Mouse (Mus musculus) embryonic fibroblast, embryonic 13.5 days (primary cell): ENCODE measurements around the gene Rbm20.

Experiments
- CTCF ChIP-seq: IDR thresholded peaks from 2 replicates; pipeline ENCODE4 v1.5.1; 2011; ENCODE audit warnings: mild to moderate bottlenecking, control low read depth, low read length, moderate library complexity, borderline replicate concordance; ENCODE audit not compliant: insufficient read depth
- POLR2A ChIP-seq: IDR thresholded peaks from 2 replicates; pipeline ENCODE4 v1.6.1; 2011; ENCODE audit warnings: low read depth, mild to moderate bottlenecking, control low read depth, low read length, moderate library complexity

GRCm38 (mm10) chr19:53824872-53825680 is 148.0 kb downstream of the Rbm20 start:
- TF ChIP-seq POLR2A, result peak; percentile 42; the same call in 1 of the 2 replicates
- TF ChIP-seq CTCF, result no peak
